ENCODE assay signal across 9 mouse cellular contexts in the genomic region with DNA sequence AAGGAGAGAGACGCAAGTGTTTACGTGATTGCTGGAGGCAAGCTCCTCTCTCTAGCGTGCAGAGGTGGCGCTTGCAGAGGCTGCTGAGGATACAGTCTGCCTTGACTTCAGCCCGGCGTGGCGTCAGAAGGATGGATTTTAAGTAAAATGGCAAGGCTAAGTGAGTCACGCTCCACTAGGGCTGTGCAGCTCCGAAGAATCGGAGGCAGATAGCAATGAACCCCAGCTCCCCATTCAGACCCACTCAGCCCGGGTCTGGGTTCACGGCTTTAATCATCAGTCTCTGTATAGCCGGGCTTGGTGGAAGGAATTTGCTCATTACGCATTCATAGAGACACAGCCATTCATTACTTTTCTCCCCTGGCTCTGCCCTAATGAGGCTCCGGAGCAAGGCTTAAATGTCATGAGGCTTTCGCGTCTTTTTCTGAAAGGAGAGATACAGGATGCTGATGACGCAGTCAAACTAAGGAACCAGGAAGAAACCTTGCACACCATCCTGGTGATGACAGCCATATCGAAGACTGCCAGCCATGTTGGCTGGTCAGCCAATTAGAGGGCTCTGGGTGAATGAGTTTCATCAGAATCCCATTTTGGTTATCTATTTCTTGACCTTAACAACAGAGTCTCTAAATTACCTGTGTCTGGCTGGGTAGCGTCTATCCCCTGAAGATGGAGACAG. TPM values are rescaled to one million over a fixed set of nuclear protein-coding genes. Genes with fewer than 3 reads are reported as not detected.
DNase-seq lines count a peak whose midpoint lies in the region; ATAC-seq lines count a peak whose summit lies in the region.
"Had no signal": no experiment of that assay in that cellular context is flagged by ENCODE, and none has a peak within 500 bp of the region (broad histone marks: within the 10 kb centered on the region; RNA-seq: fewer than 3 reads in every experiment).

No protein-coding gene starts in this region.

- ATAC-seq in heart, embryonic 14.5 days (ENCODE audit: insufficient number of reproducible peaks, insufficient read depth, low FRiP score, low read depth) = no peak
- peak; percentile 81 for ATAC-seq in hindbrain, embryonic 16.5 days
- ATAC-seq in midbrain, embryonic 16.5 days = peak; percentile 85

- peak overlapping the region; percentile 1 to 11; a peak in 2 of 4 replicates for H3K4me3 ChIP-seq in heart, embryonic 14.5 days (ENCODE audit: control insufficient read depth in 1 of 2, insufficient read depth in 1 of 2, low read depth in 1 of 2, low read length in 2 of 2)
- peak overlapping the region; percentile 37 for H3K4me3 ChIP-seq in hindbrain, embryonic 16.5 days (ENCODE audit: low read length)
- H3K4me3 ChIP-seq in midbrain, embryonic 16.5 days (ENCODE audit: low read depth, low read length) = peak overlapping the region; percentile 36
- H3K4me3 ChIP-seq: megakaryocyte, embryonic 14.5 days had no signal

- no peak overlapping the region for H3K27ac ChIP-seq in heart, embryonic 14.5 days (replicated peaks in 1 of 2; ENCODE audit: control insufficient read depth in 1 of 2, insufficient read depth in 1 of 2, low read depth in 2 of 2, low read length in 2 of 2)
- peak overlapping the region; percentile 68 for H3K27ac ChIP-seq in hindbrain, embryonic 16.5 days (ENCODE audit: low read depth, low read length)
- peak overlapping the region; percentile 82 for H3K27ac ChIP-seq in midbrain, embryonic 16.5 days (ENCODE audit: low read length)

- no peaks in the 10 kb centered on the region for H3K9me3 ChIP-seq in heart, embryonic 14.5 days (ENCODE audit: control insufficient read depth, low read length)
- H3K9me3 ChIP-seq in hindbrain, embryonic 16.5 days (ENCODE audit: control insufficient read depth, low read length) = no peaks in the 10 kb centered on the region
- H3K9me3 ChIP-seq in midbrain, embryonic 16.5 days (replicated peaks; ENCODE audit: control insufficient read depth, low read length, poor library complexity, severe bottlenecking) = no peaks in the 10 kb centered on the region
- H3K9me3 ChIP-seq: megakaryocyte, embryonic 14.5 days had no signal

- no peak overlapping the region for H3K9ac ChIP-seq in heart, embryonic 14.5 days (ENCODE audit: low read length)
- peak overlapping the region; percentile 56 for H3K9ac ChIP-seq in hindbrain, embryonic 16.5 days (ENCODE audit: low read depth, low read length)
- H3K9ac ChIP-seq in midbrain, embryonic 16.5 days (ENCODE audit: low read depth, low read length) = peak overlapping the region; percentile 57

- peaks cover 4 to 7% of the 10 kb centered on the region in 2 experiments; a peak in 3 of 4 replicates for H3K4me1 ChIP-seq in heart, embryonic 14.5 days (ENCODE audit: control insufficient read depth in 2 of 2, insufficient read depth in 2 of 2, low read length in 2 of 2)
- H3K4me1 ChIP-seq in hindbrain, embryonic 16.5 days (ENCODE audit: control insufficient read depth, insufficient read depth, low read depth, low read length) = peaks cover 11% of the 10 kb centered on the region
- H3K4me1 ChIP-seq in midbrain, embryonic 16.5 days (ENCODE audit: control insufficient read depth, insufficient read depth, low read length) = peaks cover 15% of the 10 kb centered on the region
- H3K4me1 ChIP-seq: megakaryocyte, embryonic 14.5 days had no signal

- no peaks in the 10 kb centered on the region for H3K36me3 ChIP-seq in heart, embryonic 14.5 days (ENCODE audit: control insufficient read depth, insufficient read depth, low read length)
- no peaks in the 10 kb centered on the region for H3K36me3 ChIP-seq in hindbrain, embryonic 16.5 days (ENCODE audit: control insufficient read depth, insufficient read depth, low read length)
- no peaks in the 10 kb centered on the region for H3K36me3 ChIP-seq in midbrain, embryonic 16.5 days (ENCODE audit: control insufficient read depth, insufficient read depth, low read length)

- 10% methylated on average over 20 of the region's 20 CpGs for WGBS in heart, embryonic 14.5 days
- 7% methylated on average over 20 of the region's 20 CpGs for WGBS in hindbrain, embryonic 16.5 days
- WGBS in midbrain, embryonic 16.5 days = 8% methylated on average over 20 of the region's 20 CpGs

- peak overlapping the region; percentile 60 for H3K4me2 ChIP-seq in heart, embryonic 14.5 days (ENCODE audit: low read length)
- peak overlapping the region; percentile 61 for H3K4me2 ChIP-seq in hindbrain, embryonic 16.5 days (ENCODE audit: low read length)
- peak overlapping the region; percentile 64 for H3K4me2 ChIP-seq in midbrain, embryonic 16.5 days (ENCODE audit: low read length)

- no peaks in the 10 kb centered on the region for H3K27me3 ChIP-seq in heart, embryonic 14.5 days (ENCODE audit: control insufficient read depth, insufficient read depth, low read length)
- H3K27me3 ChIP-seq in hindbrain, embryonic 16.5 days (replicated peaks; ENCODE audit: control insufficient read depth, insufficient read depth, low read length) = no peaks in the 10 kb centered on the region
- no peaks in the 10 kb centered on the region for H3K27me3 ChIP-seq in midbrain, embryonic 16.5 days (ENCODE audit: control insufficient read depth, insufficient read depth, low read depth, low read length)
- H3K27me3 ChIP-seq: megakaryocyte, embryonic 14.5 days had no signal

- no peak for DNase-seq in heart, adult 18-20 months
- peak; percentile 51 for DNase-seq in embryo, embryonic 10.5 days (ENCODE audit: low spot score)
- DNase-seq in lung, adult 18-20 months = no peak
- no peak for DNase-seq in natural killer cell, adult 2 months (ENCODE audit: low spot score in 2 of 2)
- no peak for DNase-seq in spleen, postnatal 10 days (ENCODE audit: low spot score in 2 of 2)

RNA-seq across cellular contexts. Expression of a gene that starts 10.6 kb away (rescaled TPM):
- 0.18 and 0.23 TPM in 2 replicates for polyA plus RNA-seq in heart, embryonic 14.5 days (2014; fragmentation: Nextera tagmentation; extraction: Ambion mirVana)
- total RNA-seq in heart, adult 18-20 months (2021) = not detected
- 191 and 233 TPM in 2 replicates for polyA plus RNA-seq in hindbrain, embryonic 16.5 days (2015; fragmentation: Nextera tagmentation; extraction: Ambion mirVana)
- 174 and 220 TPM in 2 replicates for polyA plus RNA-seq in midbrain, embryonic 16.5 days (2015; fragmentation: Nextera tagmentation; extraction: Ambion mirVana)

Comparison
In these comparisons a context has a peak if more than half of its experiments do, and no peak if none do; other contexts are left out.
1. H3K27ac ChIP-seq: peak in hindbrain, embryonic 16.5 days (single experiment) and midbrain, embryonic 16.5 days (single experiment); none in heart, embryonic 14.5 days (0 of 2).
2. RNA of a gene that starts 10.6 kb away (polyA plus RNA-seq): 191 to 233 TPM in hindbrain, embryonic 16.5 days and 174 to 220 TPM in midbrain, embryonic 16.5 days; 0.18 to 0.23 TPM in heart, embryonic 14.5 days; every median in the first group is over 100 times any median in the second.
3. Peak in every context shown above with its lines, with median percentiles within 50 percentile points of each other: H3K4me2 ChIP-seq and H3K4me3 ChIP-seq.